ENCODE assay signal across 22 mouse cellular contexts in the genomic region with DNA sequence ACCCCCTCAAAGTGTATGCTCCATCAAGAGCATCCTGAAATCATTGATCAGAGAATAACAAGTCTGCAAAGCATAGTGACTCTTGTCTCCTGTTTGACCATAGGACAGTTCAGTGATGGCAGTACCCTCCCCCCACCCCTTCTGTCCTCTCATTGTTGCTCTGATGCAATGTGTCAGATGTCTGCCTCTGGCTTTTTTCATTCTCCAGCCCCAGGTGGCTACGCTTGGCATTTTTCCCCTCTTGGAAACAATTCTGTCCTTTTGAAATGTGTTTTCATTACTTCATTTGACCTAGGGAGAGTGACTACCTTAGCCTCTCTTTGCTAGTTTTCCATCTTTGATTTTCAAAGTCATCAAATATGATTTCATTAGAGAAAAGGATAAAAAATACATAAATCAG.
"Had no signal": no experiment of that assay in that cellular context is flagged by ENCODE, and none has a peak within 500 bp of the region (broad histone marks: within the 10 kb centered on the region; RNA-seq: fewer than 3 reads in every experiment).

No protein-coding gene starts in this region.

- H3K4me3 ChIP-seq: layer of hippocampus, adult 2 months; limb, embryonic 10.5 days; limb, embryonic 13.5 days; liver, embryonic 12.5 days; liver, embryonic 15.5 days; lung, embryonic 15.5 days; midbrain, embryonic 12.5 days; stomach, embryonic 15.5 days had no signal

- H3K4me1 ChIP-seq: limb, embryonic 13.5 days; liver, embryonic 12.5 days; liver, embryonic 15.5 days; lung, embryonic 15.5 days; midbrain, embryonic 12.5 days; stomach, embryonic 15.5 days had no signal

- H3K9me3 ChIP-seq: limb, embryonic 10.5 days; limb, embryonic 13.5 days; liver, embryonic 12.5 days; liver, embryonic 15.5 days; lung, embryonic 15.5 days; midbrain, embryonic 12.5 days; stomach, embryonic 15.5 days had no signal

- ATAC-seq: liver, embryonic 12.5 days; midbrain, embryonic 16.5 days had no signal

- H3K27ac ChIP-seq: kidney, postnatal 0 days; layer of hippocampus, adult 2 months; limb, embryonic 10.5 days; limb, embryonic 13.5 days; liver, embryonic 12.5 days; liver, embryonic 15.5 days; lung, embryonic 15.5 days; midbrain, embryonic 12.5 days; stomach, embryonic 15.5 days had no signal

- H3K9ac ChIP-seq: limb, embryonic 13.5 days; liver, embryonic 12.5 days; liver, embryonic 15.5 days; lung, embryonic 15.5 days; midbrain, embryonic 12.5 days; stomach, embryonic 15.5 days had no signal

- H3K27me3 ChIP-seq: limb, embryonic 13.5 days; liver, embryonic 12.5 days; liver, embryonic 15.5 days; lung, embryonic 15.5 days; midbrain, embryonic 12.5 days; stomach, embryonic 15.5 days had no signal

- H3K36me3 ChIP-seq: limb, embryonic 10.5 days; limb, embryonic 13.5 days; liver, embryonic 12.5 days; liver, embryonic 15.5 days; lung, embryonic 15.5 days; midbrain, embryonic 12.5 days; stomach, embryonic 15.5 days had no signal

- DNase-seq: kidney, adult 18-20 months; kidney, adult 9 months; kidney, postnatal 25 days; layer of hippocampus, adult 9-11 months; layer of hippocampus, postnatal 36 days; liver; lung, adult 18-20 months; lung, postnatal 14 days; lung, postnatal 4 days; right cerebral cortex, postnatal 25 days; spleen, adult 18-20 months; thymus, postnatal 25 days had no signal

- H3K4me2 ChIP-seq: limb, embryonic 13.5 days; liver, embryonic 12.5 days; liver, embryonic 15.5 days; lung, embryonic 15.5 days; midbrain, embryonic 12.5 days; stomach, embryonic 15.5 days had no signal
